Mouse (Mus musculus): Measurements from ENCODE around the gene Rc3h1. TPM values are rescaled to one million over a fixed set of nuclear protein-coding genes. Genes with fewer than 3 reads are reported as not detected.
"Not testable (repeated sequence)": the region's sequence is repeated elsewhere in the genome, so short reads cannot be mapped to it uniquely, and the experiment has no call there.

Gene Rc3h1
- total RNA-seq, 2 experiments from 2014 or later = 45.3 to 54.4 TPM

GRCm38 (mm10) chr1:160933896-160934482, 27.8 kb downstream of the Rc3h1 start:
- ATAC-seq (replicated peaks; ENCODE audit: low FRiP score, poor library complexity, severe bottlenecking) = peak; percentile 71

GRCm38 (mm10) chr1:160935551-160935950, 29.3 kb downstream of the Rc3h1 start:
- no peak for ATAC-seq (replicated peaks; ENCODE audit: low FRiP score, poor library complexity, severe bottlenecking)

- ATAC-seq (replicated peaks; ENCODE audit: low FRiP score, poor library complexity, severe bottlenecking) = no peak
Measured at GRCm38 (mm10) chr1:160963199-160963598, 57.0 kb downstream of the Rc3h1 start.

DNA sequence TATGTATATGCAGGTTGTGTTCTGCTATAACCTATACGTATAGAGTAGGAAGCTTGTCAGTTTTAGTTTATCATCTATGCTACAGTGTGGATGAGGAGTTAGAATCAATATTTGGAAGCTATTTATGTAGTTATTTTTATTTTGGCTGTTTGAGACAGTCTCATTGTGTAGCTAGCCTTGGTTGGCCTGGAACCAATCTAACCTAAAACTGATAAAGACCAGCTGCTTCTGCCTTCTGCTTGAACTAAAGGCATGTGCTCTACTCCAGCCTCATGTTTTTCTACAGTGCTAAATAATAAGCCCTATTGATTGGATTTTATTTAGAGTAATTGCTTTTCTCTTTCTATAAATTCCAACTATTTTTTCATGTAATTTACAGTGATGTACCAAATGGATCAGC, 61.0 kb downstream of the Rc3h1 start:
- ATAC-seq (replicated peaks; ENCODE audit: low FRiP score, poor library complexity, severe bottlenecking) = no peak

DNA sequence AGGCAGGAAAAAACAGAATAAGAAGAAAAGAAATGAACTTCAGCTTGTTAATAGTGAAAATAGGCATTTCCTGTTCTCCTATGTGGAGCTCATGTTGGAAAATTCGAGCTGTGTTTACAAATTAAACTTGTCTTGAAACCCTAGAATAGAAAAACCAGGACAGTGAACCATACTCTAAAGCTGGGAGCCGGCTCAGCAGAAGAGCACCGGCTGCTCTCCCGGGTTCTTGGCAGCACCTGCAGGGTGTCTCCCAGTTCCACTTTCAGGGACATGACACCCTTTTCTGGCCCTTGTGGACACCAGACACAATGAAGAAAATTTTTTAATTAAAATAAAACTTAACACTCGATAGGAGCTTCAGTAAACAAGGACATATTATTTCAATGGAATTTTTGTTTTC, 62.4 kb downstream of the Rc3h1 start:
- no peak for ATAC-seq (replicated peaks; ENCODE audit: low FRiP score, poor library complexity, severe bottlenecking)

- no peak for ATAC-seq (replicated peaks; ENCODE audit: low FRiP score, poor library complexity, severe bottlenecking)
Measured at GRCm38 (mm10) chr1:160978071-160978735, 72.0 kb downstream of the Rc3h1 start, which contains the start of gene Serpinc1. TSS of gene Serpinc1 (plus strand) at chr1:160978585.

- ATAC-seq (replicated peaks; ENCODE audit: low FRiP score, poor library complexity, severe bottlenecking) = no peak
Measured at GRCm38 (mm10) chr1:160980021-160980420, 73.8 kb downstream of the Rc3h1 start.

DNA sequence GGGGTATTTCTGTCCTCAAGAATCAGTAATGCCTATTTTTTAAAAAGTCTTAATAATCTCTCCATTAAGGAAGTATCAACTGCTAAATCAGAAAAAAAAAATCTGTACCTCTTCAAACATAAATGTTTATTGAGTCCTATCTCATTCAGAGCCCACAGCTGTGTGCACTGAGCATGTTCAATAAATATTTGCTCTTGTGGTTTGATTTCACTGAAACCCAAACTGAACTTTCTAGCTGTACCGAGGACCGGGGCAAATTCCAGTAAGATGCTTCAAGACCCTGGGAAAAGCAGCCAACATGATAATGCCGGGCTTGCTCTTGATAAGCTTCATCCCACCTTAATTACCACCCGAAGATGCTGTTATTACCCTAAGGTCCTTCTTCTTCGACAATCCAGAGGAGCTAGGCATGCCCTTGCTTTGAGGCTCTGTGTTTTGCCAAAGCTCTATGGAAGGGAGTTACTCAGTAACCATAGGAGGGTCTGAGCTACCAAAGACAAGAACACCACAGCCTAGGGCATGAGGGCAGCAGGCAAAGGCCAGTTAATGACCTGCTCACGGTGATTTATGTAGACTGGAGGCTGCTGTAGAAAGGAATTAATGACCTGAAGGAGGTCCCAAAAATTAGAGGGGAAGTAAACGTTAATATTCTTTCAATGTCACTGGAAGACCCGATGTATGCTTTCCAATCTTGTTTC, 74.5 kb downstream of the Rc3h1 start:
- ATAC-seq (replicated peaks; ENCODE audit: low FRiP score, poor library complexity, severe bottlenecking) = no peak

DNA sequence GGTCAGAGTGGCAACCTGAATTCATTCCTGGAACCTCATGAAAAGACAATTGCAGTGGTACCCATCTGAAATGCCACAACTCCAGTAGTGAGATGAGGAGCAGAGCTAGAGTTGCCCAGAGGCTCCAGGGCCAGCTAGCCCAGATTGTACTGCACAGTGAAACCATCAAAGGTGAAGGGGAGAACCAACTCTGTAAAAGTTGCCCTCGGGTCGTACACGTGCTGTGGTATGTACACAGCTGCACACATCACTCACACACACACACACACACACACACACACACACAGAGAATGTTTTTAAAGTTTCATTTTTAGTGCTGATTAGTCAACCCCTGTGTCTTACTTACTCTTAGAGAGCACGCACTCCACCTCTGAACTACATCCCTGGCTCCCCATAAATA, 75.1 kb downstream of the Rc3h1 start:
- no peak for ATAC-seq (replicated peaks; ENCODE audit: low FRiP score, poor library complexity, severe bottlenecking)

DNA sequence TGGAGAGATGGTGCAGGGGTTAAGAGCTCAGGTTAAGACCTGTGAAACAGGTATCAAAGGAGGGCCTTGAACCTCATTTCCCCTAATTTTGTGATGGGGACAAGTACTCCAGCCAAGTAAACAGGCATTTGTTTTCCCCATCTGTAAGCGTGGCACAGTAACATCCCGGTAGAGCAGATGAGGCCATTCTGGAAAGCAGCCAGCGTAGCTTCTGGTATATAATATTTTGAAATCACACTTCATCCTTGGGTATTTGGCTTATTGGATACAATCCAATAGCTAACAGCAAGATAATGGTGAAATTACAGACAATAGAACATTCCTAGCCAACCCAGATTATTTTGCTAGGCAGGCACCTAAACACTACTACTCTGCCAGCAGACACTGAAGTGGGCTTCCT, 76.7 kb downstream of the Rc3h1 start:
- ATAC-seq (replicated peaks; ENCODE audit: low FRiP score, poor library complexity, severe bottlenecking) = no peak

DNA sequence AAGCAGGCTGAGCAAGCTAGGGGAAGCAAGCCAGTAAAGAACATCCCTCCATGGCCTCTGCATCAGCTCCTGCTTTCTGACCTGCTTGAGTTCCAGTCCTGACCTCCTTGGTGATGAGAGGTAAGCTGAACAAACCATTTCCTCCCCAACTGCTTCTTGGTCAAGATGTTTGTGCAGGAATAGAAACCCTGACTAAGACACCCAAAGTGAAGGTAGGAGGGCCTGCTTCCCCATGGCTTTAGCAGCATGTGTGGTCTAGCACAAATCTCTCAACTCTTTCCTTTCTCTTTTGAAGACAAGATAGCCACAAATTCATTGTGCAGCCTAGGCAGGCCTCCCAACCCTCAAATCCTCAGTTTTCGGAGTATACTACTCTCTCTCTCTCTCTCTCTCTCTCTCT, 78.5 kb downstream of the Rc3h1 start:
- ATAC-seq (replicated peaks; ENCODE audit: low FRiP score, poor library complexity, severe bottlenecking) = not testable (repeated sequence)

DNA sequence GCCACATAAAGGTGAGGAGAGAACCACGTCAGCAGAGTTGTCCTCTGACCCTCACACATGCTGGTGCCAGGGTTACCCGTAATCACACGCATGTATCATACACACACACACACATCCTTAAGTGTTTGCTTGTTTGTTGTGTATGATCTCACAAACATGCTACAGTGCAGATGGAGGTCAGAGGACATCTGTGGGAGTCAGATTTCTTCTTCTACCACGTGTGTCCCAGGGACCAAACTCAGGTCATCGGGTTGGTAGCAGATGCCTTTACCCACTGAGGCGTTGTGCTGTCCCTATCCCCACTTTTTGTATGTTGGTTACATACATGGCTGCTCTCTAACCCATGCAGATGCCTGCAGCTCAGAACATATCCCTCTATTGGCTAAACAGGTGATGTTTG, 79.3 kb downstream of the Rc3h1 start:
- no peak for ATAC-seq (replicated peaks; ENCODE audit: low FRiP score, poor library complexity, severe bottlenecking)

DNA sequence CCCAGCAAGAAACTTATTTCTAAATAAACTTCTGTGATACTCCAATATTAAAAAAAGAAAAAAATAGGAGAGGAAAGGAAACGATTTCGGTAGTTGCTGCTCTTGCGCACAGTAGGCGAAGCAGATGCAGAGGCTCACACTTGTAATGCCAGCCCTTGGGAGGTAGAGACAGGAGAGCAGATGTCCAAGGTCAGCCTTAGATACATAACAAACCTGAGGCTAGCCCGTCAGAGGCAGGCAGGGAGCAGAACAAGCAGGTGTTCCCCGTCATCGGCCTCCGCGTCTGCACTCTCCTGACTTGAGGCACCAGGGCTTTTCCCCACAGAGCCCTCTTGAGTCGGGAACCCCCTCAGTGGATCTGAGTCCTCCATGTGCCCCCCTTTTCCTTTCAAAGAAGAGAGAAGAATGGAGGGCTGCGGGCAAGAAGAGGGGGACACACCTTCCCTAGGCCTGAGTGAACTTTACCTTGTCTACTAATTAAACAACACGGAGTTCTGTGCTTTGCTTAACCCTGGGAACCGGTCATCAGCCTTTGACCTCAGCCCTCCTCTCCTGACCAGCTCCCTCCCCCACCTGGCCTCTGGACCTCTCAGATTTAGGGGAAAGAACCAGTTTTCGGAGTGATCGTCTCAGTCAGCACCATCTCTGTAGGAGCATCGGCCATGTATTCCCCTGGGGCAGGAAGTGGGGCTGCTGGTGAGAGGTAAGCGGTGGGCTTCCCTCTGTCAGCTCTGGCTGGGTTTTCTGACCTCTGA, 80.8 kb downstream of the Rc3h1 start:
- ATAC-seq (replicated peaks; ENCODE audit: low FRiP score, poor library complexity, severe bottlenecking) = 0 out of 2 replicates have a peak, but pooled peaks have one; percentile 34

DNA sequence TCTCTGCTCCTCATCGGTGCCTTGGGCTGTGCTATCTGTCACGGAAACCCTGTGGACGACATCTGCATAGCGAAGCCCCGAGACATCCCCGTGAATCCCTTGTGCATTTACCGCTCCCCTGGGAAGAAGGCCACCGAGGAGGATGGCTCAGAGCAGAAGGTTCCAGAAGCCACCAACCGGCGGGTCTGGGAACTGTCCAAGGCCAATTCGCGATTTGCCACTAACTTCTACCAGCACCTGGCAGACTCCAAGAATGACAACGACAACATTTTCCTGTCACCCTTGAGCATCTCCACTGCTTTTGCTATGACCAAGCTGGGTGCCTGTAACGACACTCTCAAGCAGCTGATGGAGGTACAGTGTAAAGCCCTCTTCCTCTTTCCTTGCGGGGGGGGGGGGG, 83.2 kb downstream of the Rc3h1 start:
- ATAC-seq (replicated peaks; ENCODE audit: low FRiP score, poor library complexity, severe bottlenecking) = no peak

DNA sequence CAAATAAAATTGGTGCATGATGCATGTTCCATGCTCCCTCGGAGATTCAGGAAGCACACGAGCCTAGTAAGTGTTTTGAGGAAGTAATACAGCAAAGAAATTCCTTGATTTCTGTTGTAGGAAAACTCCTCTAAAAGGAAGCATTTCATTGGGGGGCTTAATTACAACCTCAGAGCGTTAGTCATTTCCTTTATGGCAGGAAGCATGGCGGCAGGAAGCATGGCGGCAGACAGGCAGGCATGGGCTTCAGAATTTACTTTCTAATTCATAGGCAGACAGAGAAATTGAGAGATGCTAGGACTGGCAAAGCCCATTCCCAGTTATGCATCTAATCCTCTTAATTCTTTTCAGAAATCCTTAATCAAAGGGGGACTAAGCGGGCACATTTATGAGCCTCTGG, 87.6 kb downstream of the Rc3h1 start:
- no peak for ATAC-seq (replicated peaks; ENCODE audit: low FRiP score, poor library complexity, severe bottlenecking)

DNA sequence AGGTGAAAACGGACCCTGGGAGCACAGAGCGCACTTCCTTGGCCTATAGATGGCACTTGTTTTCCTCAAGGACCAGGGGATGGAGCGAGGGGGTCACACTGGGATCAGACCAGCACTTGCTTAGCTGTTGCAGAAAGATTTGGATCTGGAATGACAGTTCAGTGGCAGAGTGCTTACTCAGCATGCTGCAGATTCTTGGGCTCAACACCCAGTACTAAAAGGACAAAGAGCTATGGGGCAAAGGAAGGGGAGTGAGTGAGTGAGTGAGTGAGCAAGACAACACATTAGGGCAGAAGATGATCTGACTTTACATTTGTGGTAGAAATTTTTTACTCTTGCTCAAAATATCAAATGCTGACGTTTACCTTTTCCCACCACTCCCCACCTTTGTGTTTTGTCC, 98.7 kb downstream of the Rc3h1 start:
- ATAC-seq (replicated peaks; ENCODE audit: low FRiP score, poor library complexity, severe bottlenecking) = no peak

GRCm38 (mm10) chr1:161005526-161005925, 99.3 kb downstream of the Rc3h1 start:
- ATAC-seq (replicated peaks; ENCODE audit: low FRiP score, poor library complexity, severe bottlenecking) = no peak

DNA sequence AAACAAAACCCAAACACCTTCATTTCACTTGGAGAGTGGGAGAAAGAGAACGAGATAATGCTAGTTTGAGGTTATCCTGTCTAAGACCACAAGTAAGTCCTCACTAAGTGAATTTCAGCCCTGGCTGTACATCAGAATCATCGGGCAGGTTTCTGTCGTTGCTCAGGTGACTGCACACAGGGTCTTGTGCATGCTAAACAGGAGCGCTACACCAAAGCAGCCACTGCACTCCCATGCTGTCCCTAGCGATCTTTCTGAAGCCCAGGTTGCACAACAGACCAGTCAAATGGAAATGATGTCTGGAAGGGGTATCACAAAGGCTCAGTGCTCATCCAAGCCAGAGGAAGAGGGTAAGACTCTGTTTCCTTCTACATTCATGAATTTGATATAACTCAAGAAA, 100.3 kb downstream of the Rc3h1 start:
- ATAC-seq (replicated peaks; ENCODE audit: low FRiP score, poor library complexity, severe bottlenecking) = no peak

DNA sequence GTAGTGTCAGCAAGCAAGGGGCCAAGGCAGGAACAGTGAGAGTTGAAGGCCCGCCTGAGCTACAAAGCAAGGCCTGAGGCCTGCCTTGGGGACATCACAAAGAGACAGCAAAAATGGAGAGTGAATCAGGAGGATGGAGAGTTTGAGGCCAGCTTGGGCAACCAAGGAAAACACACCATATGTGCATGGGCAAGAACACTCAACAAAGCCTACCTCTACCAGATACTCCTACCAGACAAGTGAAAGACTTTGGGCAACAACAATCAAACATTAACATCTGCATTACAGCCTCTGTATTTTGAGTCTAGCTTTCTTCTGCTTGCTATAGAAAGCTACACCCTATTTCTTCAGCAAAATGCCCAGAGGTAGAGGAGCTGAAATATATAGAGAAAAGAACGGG, 101.8 kb downstream of the Rc3h1 start:
- ATAC-seq (replicated peaks; ENCODE audit: low FRiP score, poor library complexity, severe bottlenecking) = no peak

GRCm38 (mm10) chr1:161010436-161010835, 104.2 kb downstream of the Rc3h1 start:
- no peak for ATAC-seq (replicated peaks; ENCODE audit: low FRiP score, poor library complexity, severe bottlenecking)

- no peak for ATAC-seq (replicated peaks; ENCODE audit: low FRiP score, poor library complexity, severe bottlenecking)
Measured at GRCm38 (mm10) chr1:161016378-161016777, 110.2 kb downstream of the Rc3h1 start.

Data from erythroblast, adult 5-6 weeks (primary cell).